Mouse (Mus musculus): ENCODE measurements at regions not wholly inside any gene's neighbourhood (a gene's known extent, or its start where the extent isn't known, plus 50 kb on each side); places are given as distances from the start of the nearest gene placed in this dataset.

- dilution Hi-C loops (cut with MboI; ENCODE audit: extremely low pct_ligation_motif_present, extremely low pct_unique_long_range_greater_than_20kb, low sequenced_read_pairs) (no loop called here), in situ Hi-C loops (cut with MboI; ENCODE audit: low pct_ligation_motif_present, low pct_unique_long_range_greater_than_20kb, low sequenced_read_pairs) (no loop called here)
- no peaks in the 10 kb centered on the region for H3K9me3 ChIP-seq (replicated peaks; ENCODE audit: low read length)
- no peak overlapping the region for H3K4me2 ChIP-seq (ENCODE audit: insufficient read depth, low read depth, poor library complexity, severe bottlenecking)
- H3K4me3 ChIP-seq (replicated peaks in 1 of 3; ENCODE audit: low read depth in 2 of 3, low read length in 2 of 3, poor library complexity in 1 of 3), result no peak overlapping the region
- no peaks in the 10 kb centered on the region for H3K4me1 ChIP-seq (ENCODE audit: control insufficient read depth in 1 of 2, insufficient read depth in 2 of 2)
- no peaks in the 10 kb centered on the region for H3K36me3 ChIP-seq (replicated peaks in 1 of 2; ENCODE audit: control insufficient read depth in 1 of 2, insufficient read depth in 1 of 2, low read length in 1 of 2)
- H3K9ac ChIP-seq (ENCODE audit: insufficient read depth, low read depth), result no peak overlapping the region
- H3K79me2 ChIP-seq (replicated peaks; ENCODE audit: control insufficient read depth, extremely low read depth, insufficient read depth, poor library complexity, severe bottlenecking), result no peaks in the 10 kb centered on the region
- no peaks in the 10 kb centered on the region for H3K27me3 ChIP-seq (replicated peaks)
- no peak overlapping the region for H3K27ac ChIP-seq (ENCODE audit: insufficient read depth, low read depth)
- TF ChIP-seq CHD2 (IDR thresholded peaks at IDR 0.05; ENCODE audit: low read length) (no peak), RCOR1 (conservative IDR thresholded peaks at IDR 0.05; ENCODE audit: low read depth, low read length) (no peak), MAX (IDR thresholded peaks at IDR 0.05; ENCODE audit: low read length) (no peak), UBTF (IDR thresholded peaks at IDR 0.05; ENCODE audit: low read depth, low read length) (no peak), HCFC1 (IDR thresholded peaks at IDR 0.05; ENCODE audit: low read depth, low read length) (no peak)
- no peak for DNase-seq (ENCODE audit: extremely low read depth)
Observed at GRCm38 (mm10) chr12:36949096-36949738, 159.1 kb upstream of the Meox2 start.

GRCm38 (mm10) chr12:36974432-36975094 lies 133.8 kb upstream of the Meox2 start:
- H3K4me1 ChIP-seq (ENCODE audit: control insufficient read depth in 1 of 2, insufficient read depth in 2 of 2), result no peaks in the 10 kb centered on the region
- H3K9me3 ChIP-seq (replicated peaks; ENCODE audit: low read length), result no peaks in the 10 kb centered on the region
- H3K27ac ChIP-seq (ENCODE audit: insufficient read depth, low read depth), result no peak overlapping the region
- no peaks in the 10 kb centered on the region for H3K36me3 ChIP-seq (replicated peaks in 1 of 2; ENCODE audit: control insufficient read depth in 1 of 2, insufficient read depth in 1 of 2, low read length in 1 of 2)
- no peaks in the 10 kb centered on the region for H3K27me3 ChIP-seq (replicated peaks)
- in situ Hi-C loops (cut with MboI; ENCODE audit: low pct_ligation_motif_present, low pct_unique_long_range_greater_than_20kb, low sequenced_read_pairs) (no loop called here), dilution Hi-C loops (cut with MboI; ENCODE audit: extremely low pct_ligation_motif_present, extremely low pct_unique_long_range_greater_than_20kb, low sequenced_read_pairs) (no loop called here)
- no peak for DNase-seq (ENCODE audit: extremely low read depth)
- no peak overlapping the region for H3K4me3 ChIP-seq (replicated peaks in 1 of 3; ENCODE audit: low read depth in 2 of 3, low read length in 2 of 3, poor library complexity in 1 of 3)
- no peak overlapping the region for H3K4me2 ChIP-seq (ENCODE audit: insufficient read depth, low read depth, poor library complexity, severe bottlenecking)
- no peaks in the 10 kb centered on the region for H3K79me2 ChIP-seq (replicated peaks; ENCODE audit: control insufficient read depth, extremely low read depth, insufficient read depth, poor library complexity, severe bottlenecking)
- H3K9ac ChIP-seq (ENCODE audit: insufficient read depth, low read depth), result no peak overlapping the region
- TF ChIP-seq CHD1 (IDR thresholded peaks at IDR 0.05; ENCODE audit: low read depth, low read length), result no peak
- no peak for TF ChIP-seq MAFK (IDR thresholded peaks at IDR 0.05; ENCODE audit: insufficient replicate concordance, low read length)
- TF ChIP-seq MXI1 (IDR thresholded peaks at IDR 0.05; ENCODE audit: low read depth, low read length), result no peak
- TF ChIP-seq UBTF (IDR thresholded peaks at IDR 0.05; ENCODE audit: low read depth, low read length), result no peak
- TF ChIP-seq SMC3 (IDR thresholded peaks at IDR 0.05; ENCODE audit: low read depth, low read length), result no peak
- TF ChIP-seq MAX (IDR thresholded peaks at IDR 0.05; ENCODE audit: low read length), result no peak
- no peak for TF ChIP-seq MAZ (IDR thresholded peaks at IDR 0.05; ENCODE audit: low read depth, low read length)
- no peak for TF ChIP-seq ZKSCAN1 (IDR thresholded peaks at IDR 0.05; ENCODE audit: borderline replicate concordance, low read depth, low read length)
- TF ChIP-seq KAT2A (IDR thresholded peaks at IDR 0.05; ENCODE audit: insufficient replicate concordance, low read length), result no peak
- TF ChIP-seq IRF4 (IDR thresholded peaks at IDR 0.05; ENCODE audit: low read depth, low read length), result no peak
- TF ChIP-seq CHD2 (IDR thresholded peaks at IDR 0.05; ENCODE audit: low read length), result no peak
- TF ChIP-seq USF2 (conservative IDR thresholded peaks at IDR 0.05; ENCODE audit: low read depth, low read length), result no peak
- no peak for TF ChIP-seq ETS1 (conservative IDR thresholded peaks at IDR 0.05; ENCODE audit: low read depth, low read length)
- TF ChIP-seq RAD21 (IDR thresholded peaks at IDR 0.05; ENCODE audit: low read depth, low read length), result no peak
- no peak for TF ChIP-seq JUN (IDR thresholded peaks at IDR 0.05; ENCODE audit: insufficient read depth, low read depth, low read length)
- no peak for TF ChIP-seq E2F4 (IDR thresholded peaks at IDR 0.05; ENCODE audit: insufficient replicate concordance, low read depth, low read length)
- no peak for TF ChIP-seq EP300 (IDR thresholded peaks at IDR 0.05; ENCODE audit: low read length)
- TF ChIP-seq MEF2A (IDR thresholded peaks at IDR 0.05; ENCODE audit: borderline replicate concordance, low read depth, low read length), result no peak
- TF ChIP-seq GABPA (IDR thresholded peaks at IDR 0.05; ENCODE audit: insufficient replicate concordance, low read depth, low read length), result no peak
- no peak for TF ChIP-seq ELF1 (IDR thresholded peaks at IDR 0.05; ENCODE audit: low read depth, low read length)
